Mouse (Mus musculus): ENCODE data around the gene Rhbdl1. TPM values are rescaled to one million over a fixed set of nuclear protein-coding genes. Genes with fewer than 3 reads are reported as not detected.

Gene Rhbdl1
- polyA plus RNA-seq, 1 experiment from 2014 or later = 2.5 TPM

DNA sequence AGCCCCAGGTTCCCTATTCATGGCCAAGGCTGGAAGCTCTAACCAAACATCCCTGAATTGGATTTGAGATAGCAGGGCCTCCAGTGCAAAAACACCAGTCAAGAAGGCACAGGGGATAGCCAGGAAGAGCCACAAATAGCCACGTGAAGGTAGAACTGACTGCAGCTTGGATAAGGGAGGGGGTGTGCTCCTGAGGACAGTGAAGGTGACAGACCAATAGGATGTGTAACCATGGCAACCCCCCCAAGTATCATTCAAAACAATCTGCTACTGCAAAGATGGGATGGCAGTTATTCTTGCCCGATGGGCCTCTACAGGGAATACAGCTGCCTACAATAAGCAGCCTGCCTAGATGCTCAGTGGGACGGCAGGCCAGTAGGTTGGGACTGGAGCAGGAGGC lies 438 bp upstream of the Rhbdl1 start:
- Histone ChIP-seq H3K27me3 (ENCODE audit: control insufficient read depth, insufficient read depth, low read length) (no peaks in the 10 kb centered on the region), H3K4me3 (replicated peaks; ENCODE audit: low read length) (no peak overlapping the region), H3K36me3 (ENCODE audit: control insufficient read depth, insufficient read depth, low read length) (peaks cover 34% of the 10 kb centered on the region), H3K4me1 (ENCODE audit: control insufficient read depth, insufficient read depth, low read length) (peaks cover 34% of the 10 kb centered on the region), H3K4me2 (ENCODE audit: low read depth, low read length) (0 out of 2 replicates have a peak overlapping the region, but pooled peaks have one; percentile 64), H3K27ac (ENCODE audit: low read length) (no peak overlapping the region), H3K9ac (ENCODE audit: low read length) (peak overlapping the region; percentile 71; the same call in 1 of the 2 replicates), H3K9me3 (replicated peaks; ENCODE audit: control insufficient read depth, low read length) (no peaks in the 10 kb centered on the region)
- WGBS = 56% methylated on average over 3 of the region's 3 CpGs
- no peak for ATAC-seq (ENCODE audit: insufficient read depth, low FRiP score)

DNA sequence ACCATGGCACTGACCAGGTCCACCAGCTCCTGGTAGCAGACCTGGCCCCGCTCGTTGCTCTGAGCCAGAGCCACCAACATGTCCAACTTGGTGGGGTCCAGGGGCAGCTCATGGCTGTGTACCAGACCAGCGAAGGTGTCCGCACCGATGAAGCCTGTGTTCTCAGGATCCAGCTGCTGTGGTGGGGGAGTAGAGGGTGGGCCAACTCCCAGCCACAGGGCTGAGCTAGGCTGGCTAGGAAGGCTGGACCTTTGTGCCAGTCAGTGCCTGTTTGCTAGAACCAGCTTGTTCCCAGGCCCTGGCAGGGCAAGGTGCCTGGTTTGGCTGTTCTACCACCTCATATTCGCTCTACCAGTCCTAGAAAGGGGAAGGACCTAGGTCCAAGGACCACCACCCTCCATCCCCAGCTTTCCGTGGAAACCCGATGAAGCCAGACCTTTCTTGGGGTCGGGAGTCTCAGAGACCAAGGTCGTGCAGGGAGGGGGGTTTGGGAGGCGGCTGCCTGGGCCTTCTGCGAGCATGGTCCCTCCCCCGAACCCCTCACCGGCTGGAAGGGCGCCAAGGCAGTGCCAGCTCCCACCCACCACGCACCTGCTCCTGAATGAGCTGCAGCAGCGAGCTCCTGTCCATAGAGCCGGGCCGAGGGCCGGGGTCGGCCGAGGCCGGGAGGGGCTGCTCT lies 559 bp downstream of the Rhbdl1 start:
- Histone ChIP-seq H3K36me3 (ENCODE audit: control insufficient read depth, insufficient read depth, low read length) (peaks cover 32% of the 10 kb centered on the region), H3K4me3 (replicated peaks; ENCODE audit: low read length) (peak overlapping the region; percentile 36), H3K9me3 (replicated peaks; ENCODE audit: control insufficient read depth, low read length) (no peaks in the 10 kb centered on the region), H3K27me3 (ENCODE audit: control insufficient read depth, insufficient read depth, low read length) (no peaks in the 10 kb centered on the region), H3K4me1 (ENCODE audit: control insufficient read depth, insufficient read depth, low read length) (peaks cover 40% of the 10 kb centered on the region), H3K27ac (ENCODE audit: low read length) (no peak overlapping the region), H3K9ac (ENCODE audit: low read length) (peak overlapping the region; percentile 71), H3K4me2 (ENCODE audit: low read depth, low read length) (peak overlapping the region; percentile 64)
- WGBS = 23% methylated on average over 23 of the region's 23 CpGs
- ATAC-seq (ENCODE audit: insufficient read depth, low FRiP score) = no peak

DNA sequence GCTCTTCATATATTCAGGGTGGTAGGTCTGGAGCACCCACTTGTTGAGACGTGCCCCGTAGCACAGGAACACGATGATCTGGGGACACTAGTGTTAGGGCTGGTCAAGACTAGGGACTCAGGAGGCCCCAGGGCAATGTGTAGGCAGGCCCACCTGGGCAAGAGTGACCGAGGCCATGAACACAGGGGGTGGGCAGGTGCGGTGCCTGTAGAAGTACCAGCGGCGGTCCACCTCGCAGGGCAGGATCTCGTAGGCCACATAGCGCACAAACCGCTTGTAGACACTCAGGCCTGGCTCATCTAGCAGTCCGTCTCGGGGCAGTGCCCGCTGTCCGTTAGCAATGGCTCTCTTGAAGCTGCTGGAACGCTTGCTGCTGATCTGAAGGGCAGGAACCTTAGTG lies 1.3 kb downstream of the Rhbdl1 start:
- no peak for ATAC-seq (ENCODE audit: insufficient read depth, low FRiP score)
- WGBS = 91% methylated on average over 16 of the region's 16 CpGs
- H3K27me3 ChIP-seq (ENCODE audit: control insufficient read depth, insufficient read depth, low read length) = no peaks in the 10 kb centered on the region
- H3K9me3 ChIP-seq (replicated peaks; ENCODE audit: control insufficient read depth, low read length) = no peaks in the 10 kb centered on the region
- H3K27ac ChIP-seq (ENCODE audit: low read length) = 0 out of 2 replicates have a peak overlapping the region, but pooled peaks have one; percentile 26
- H3K4me3 ChIP-seq (replicated peaks; ENCODE audit: low read length) = 0 out of 2 replicates have a peak overlapping the region, but pooled peaks have one; percentile 36
- H3K36me3 ChIP-seq (ENCODE audit: control insufficient read depth, insufficient read depth, low read length) = peaks cover 30% of the 10 kb centered on the region
- H3K4me2 ChIP-seq (ENCODE audit: low read depth, low read length) = 0 out of 2 replicates have a peak overlapping the region, but pooled peaks have one; percentile 64
- H3K9ac ChIP-seq (ENCODE audit: low read length) = 0 out of 2 replicates have a peak overlapping the region, but pooled peaks have one; percentile 71
- H3K4me1 ChIP-seq (ENCODE audit: control insufficient read depth, insufficient read depth, low read length) = peaks cover 47% of the 10 kb centered on the region

DNA sequence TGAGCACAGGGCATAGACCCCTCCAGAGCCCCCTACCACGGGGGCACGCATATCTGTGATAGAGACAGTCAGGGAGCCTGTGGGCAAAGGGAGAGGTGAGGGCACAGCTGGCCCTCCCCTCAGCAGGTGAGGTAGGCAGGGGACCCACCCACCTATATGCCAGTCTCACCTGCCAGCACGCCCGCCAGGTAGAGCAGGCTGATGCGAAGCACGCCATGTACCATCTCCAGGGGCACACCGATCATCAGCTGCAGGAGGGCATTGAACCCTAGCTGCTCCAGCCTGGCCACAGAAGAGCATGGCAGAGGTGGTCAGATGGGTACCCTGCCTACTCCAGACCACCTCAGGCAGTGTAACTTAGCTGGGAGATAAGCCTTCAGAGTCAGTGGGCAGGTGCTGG lies 1.8 kb downstream of the Rhbdl1 start:
- peaks cover 52% of the 10 kb centered on the region for H3K4me1 ChIP-seq (ENCODE audit: control insufficient read depth, insufficient read depth, low read length)
- WGBS = 86% methylated on average over 7 of the region's 7 CpGs

GRCm38 (mm10) chr17:25834595-25835222 lies 2.4 kb downstream of the Rhbdl1 start:
- WGBS = 75% methylated on average over 12 of the region's 12 CpGs
- no peaks in the 10 kb centered on the region for H3K27me3 ChIP-seq (ENCODE audit: control insufficient read depth, insufficient read depth, low read length)
- peak overlapping the region; percentile 90 for H3K4me3 ChIP-seq (replicated peaks; ENCODE audit: low read length)
- peaks cover 58% of the 10 kb centered on the region for H3K4me1 ChIP-seq (ENCODE audit: control insufficient read depth, insufficient read depth, low read length)
- H3K27ac ChIP-seq (ENCODE audit: low read length) = peak overlapping the region; percentile 99
- peak overlapping the region; percentile 81 for H3K4me2 ChIP-seq (ENCODE audit: low read depth, low read length)
- H3K36me3 ChIP-seq (ENCODE audit: control insufficient read depth, insufficient read depth, low read length) = peaks cover 29% of the 10 kb centered on the region
- no peaks in the 10 kb centered on the region for H3K9me3 ChIP-seq (replicated peaks; ENCODE audit: control insufficient read depth, low read length)
- no peak for ATAC-seq (ENCODE audit: insufficient read depth, low FRiP score)
- H3K9ac ChIP-seq (ENCODE audit: low read length) = peak overlapping the region; percentile 90

More for the DNA sequence above, 1.8 kb downstream of the Rhbdl1 start:
- ATAC-seq (ENCODE audit: insufficient read depth, low FRiP score) = no peak
- Histone ChIP-seq H3K4me2 (ENCODE audit: low read depth, low read length) (peak overlapping the region; percentile 81; the same call in 1 of the 2 replicates), H3K9me3 (replicated peaks; ENCODE audit: control insufficient read depth, low read length) (no peaks in the 10 kb centered on the region), H3K4me3 (replicated peaks; ENCODE audit: low read length) (no peak overlapping the region), H3K9ac (ENCODE audit: low read length) (no peak overlapping the region), H3K36me3 (ENCODE audit: control insufficient read depth, insufficient read depth, low read length) (peaks cover 32% of the 10 kb centered on the region), H3K27me3 (ENCODE audit: control insufficient read depth, insufficient read depth, low read length) (no peaks in the 10 kb centered on the region), H3K27ac (ENCODE audit: low read length) (no peak overlapping the region)

GRCm38 (mm10) chr17:25833961-25834594 lies 3.0 kb downstream of the Rhbdl1 start:
- Histone ChIP-seq H3K9me3 (replicated peaks; ENCODE audit: control insufficient read depth, low read length) (no peaks in the 10 kb centered on the region), H3K4me3 (replicated peaks; ENCODE audit: low read length) (peak overlapping the region; percentile 90), H3K4me2 (ENCODE audit: low read depth, low read length) (peak overlapping the region; percentile 81), H3K27ac (ENCODE audit: low read length) (peak overlapping the region; percentile 99), H3K27me3 (ENCODE audit: control insufficient read depth, insufficient read depth, low read length) (no peaks in the 10 kb centered on the region), H3K36me3 (ENCODE audit: control insufficient read depth, insufficient read depth, low read length) (peaks cover 24% of the 10 kb centered on the region), H3K9ac (ENCODE audit: low read length) (peak overlapping the region; percentile 90), H3K4me1 (ENCODE audit: control insufficient read depth, insufficient read depth, low read length) (peaks cover 59% of the 10 kb centered on the region)
- 11% methylated on average over 6 of the region's 6 CpGs for WGBS
- no peak for ATAC-seq (ENCODE audit: insufficient read depth, low FRiP score)

- H3K27ac ChIP-seq (ENCODE audit: low read length) = peak within 1 kb of the TSS; percentile 99
- no peaks in the 10 kb centered on the region for H3K9me3 ChIP-seq (replicated peaks; ENCODE audit: control insufficient read depth, low read length)
- peaks cover 20% of the 10 kb centered on the region for H3K36me3 ChIP-seq (ENCODE audit: control insufficient read depth, insufficient read depth, low read length)
- ATAC-seq (ENCODE audit: insufficient read depth, low FRiP score) = peak; percentile 77
- H3K4me3 ChIP-seq (replicated peaks; ENCODE audit: low read length) = peak within 1 kb of the TSS; percentile 90
- under 1% methylated on average over 24 of the region's 24 CpGs for WGBS
- H3K4me2 ChIP-seq (ENCODE audit: low read depth, low read length) = peak within 1 kb of the TSS; percentile 88
- H3K9ac ChIP-seq (ENCODE audit: low read length) = peak within 1 kb of the TSS; percentile 92
- H3K27me3 ChIP-seq (ENCODE audit: control insufficient read depth, insufficient read depth, low read length) = no peaks in the 10 kb centered on the region
- H3K4me1 ChIP-seq (ENCODE audit: control insufficient read depth, insufficient read depth, low read length) = peaks cover 62% of the 10 kb centered on the region
Observed at GRCm38 (mm10) chr17:25833291-25833663, 3.8 kb downstream of the Rhbdl1 start, which contains the start of gene Stub1. TSS of gene Stub1 (minus strand) at chr17:25833404.

- Histone ChIP-seq H3K36me3 (ENCODE audit: control insufficient read depth, insufficient read depth, low read length) (peaks cover 22% of the 10 kb centered on the region), H3K4me2 (ENCODE audit: low read depth, low read length) (peak overlapping the region; percentile 88), H3K9me3 (replicated peaks; ENCODE audit: control insufficient read depth, low read length) (no peaks in the 10 kb centered on the region), H3K9ac (ENCODE audit: low read length) (peak overlapping the region; percentile 92), H3K27me3 (ENCODE audit: control insufficient read depth, insufficient read depth, low read length) (no peaks in the 10 kb centered on the region), H3K4me3 (replicated peaks; ENCODE audit: low read length) (peak overlapping the region; percentile 90), H3K4me1 (ENCODE audit: control insufficient read depth, insufficient read depth, low read length) (peaks cover 63% of the 10 kb centered on the region), H3K27ac (ENCODE audit: low read length) (peak overlapping the region; percentile 99)
- ATAC-seq (ENCODE audit: insufficient read depth, low FRiP score) = peak; percentile 93
- WGBS = under 1% methylated on average over 77 of the region's 77 CpGs
Observed at GRCm38 (mm10) chr17:25832436-25833290, 4.4 kb downstream of the Rhbdl1 start.

All from stomach, embryonic 16.5 days (tissue).